Mouse (Mus musculus) limb, embryonic 15.5 days (tissue): ENCODE measurements around the gene Rest. TPM values are rescaled to one million over a fixed set of nuclear protein-coding genes. Genes with fewer than 3 reads are reported as not detected.
A peak's percentile ranks its signal among the peaks of the same experiment; 100 is the strongest.

ENCODE experiments used
- ATAC-seq: fragments of 200-750 bp; cut with Nextera tagmentation; 2 replicates; pipeline ENCODE4 v1.8.0; 2017; ENCODE audit warnings: low read depth, moderate TSS enrichment; ENCODE audit not compliant: insufficient number of reproducible peaks, low FRiP score, low TSS enrichment
- H3K27ac ChIP-seq: fragments of 300-500 bp; sonication (generic); 2 replicates; pipeline ENCODE4 v1.5.1; 2015; ENCODE audit warnings: moderate library complexity, mild to moderate bottlenecking, inconsistent platforms
- H3K27me3 ChIP-seq: fragments of 300-500 bp; sonication (generic); 2 replicates; pipeline ENCODE4 v1.6.1; 2015; ENCODE audit warnings: inconsistent platforms
- H3K36me3 ChIP-seq: fragments of 300-500 bp; sonication (generic); 2 replicates; pipeline ENCODE4 v1.6.1; 2015; ENCODE audit warnings: inconsistent platforms
- H3K4me1 ChIP-seq: fragments of 300-500 bp; sonication (generic); 2 replicates; pipeline ENCODE4 v1.6.1; 2015; ENCODE audit warnings: inconsistent platforms
- H3K4me2 ChIP-seq: fragments of 300-500 bp; sonication (generic); 2 replicates; pipeline ENCODE4 v1.6.1; 2015; ENCODE audit warnings: mild to moderate bottlenecking, inconsistent platforms
- H3K4me3 ChIP-seq: fragments of 300-500 bp; sonication (generic); 2 replicates; pipeline ENCODE4 v1.5.1; 2015; ENCODE audit warnings: mild to moderate bottlenecking, inconsistent platforms
- H3K9ac ChIP-seq: fragments of 300-500 bp; sonication (generic); 2 replicates; pipeline ENCODE4 v1.6.1; 2015; ENCODE audit warnings: inconsistent platforms
- H3K9me3 ChIP-seq: fragments of 300-500 bp; sonication (generic); 2 replicates; pipeline ENCODE4 v1.6.1; 2016; ENCODE audit warnings: inconsistent platforms
- WGBS: fragments of 180-500 bp; shearing (Covaris S2); methylation state at CpG from one replicate; pipeline ENCODE4 v1.1.7; 2015; 5-methylcytosine and 5-hydroxymethylcytosine counted together
- polyA plus RNA-seq: library from polyadenylated mRNA; unstranded; fragments of >200 nt; fragmentation: Nextera tagmentation; extraction: Ambion mirVana; gene quantifications from 2 replicates; pipeline ENCODE4 v1.2.1, GENCODE M21; 2015

Gene Rest
- polyA plus RNA-seq, 1 experiment from 2014 or later: 37.6 TPM

DNA sequence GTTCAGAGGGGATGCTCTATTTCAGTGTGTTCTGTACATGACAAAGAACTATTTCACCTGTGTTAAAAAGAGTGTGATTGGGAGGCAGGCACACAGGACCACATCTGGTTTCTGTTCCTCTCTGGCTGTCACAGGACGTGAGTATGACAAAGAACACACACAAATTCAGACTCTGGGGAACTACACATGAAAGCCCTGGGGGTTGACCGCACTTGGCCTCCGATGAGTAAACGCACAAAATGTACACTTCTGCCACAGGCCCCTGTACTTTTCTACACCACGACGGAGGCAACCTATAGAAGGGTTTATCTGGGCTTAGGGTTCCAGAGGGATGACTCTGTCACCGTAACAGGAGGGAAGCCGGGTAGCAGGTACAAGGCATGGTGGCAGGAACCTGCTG is 24.4 kb downstream of the Rest start:
- H3K27ac ChIP-seq: no peak overlapping the region
- 64% methylated on average over 8 of the region's 8 CpGs for WGBS
- H3K27me3 ChIP-seq: no peaks in the 10 kb centered on the region
- H3K4me2 ChIP-seq: no peak overlapping the region
- H3K36me3 ChIP-seq: peaks cover 77% of the 10 kb centered on the region
- no peaks in the 10 kb centered on the region for H3K9me3 ChIP-seq
- H3K9ac ChIP-seq: no peak overlapping the region
- no peak overlapping the region for H3K4me3 ChIP-seq
- H3K4me1 ChIP-seq: no peaks in the 10 kb centered on the region
- no peak for ATAC-seq

DNA sequence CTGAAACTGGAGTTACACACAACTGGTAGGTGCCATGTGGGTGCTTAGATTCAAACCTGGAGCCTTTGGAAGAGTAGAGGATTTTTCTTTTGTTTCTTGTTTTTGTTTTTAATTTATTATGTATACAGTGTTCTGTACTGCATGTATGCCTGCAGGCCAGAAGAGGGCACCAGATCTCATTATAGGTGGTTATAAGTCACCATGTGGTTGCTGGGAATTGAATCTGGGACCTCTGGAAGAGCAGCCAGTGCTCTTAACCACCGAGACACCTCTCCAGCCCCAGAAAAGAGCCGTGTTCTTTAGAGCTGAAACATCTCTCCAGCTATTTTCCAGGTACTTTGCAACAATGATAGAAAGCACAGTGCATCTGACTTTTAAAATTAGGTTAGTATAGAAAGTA is 25.3 kb downstream of the Rest start:
- Histone ChIP-seq H3K9ac (no peak overlapping the region), H3K9me3 (no peaks in the 10 kb centered on the region), H3K4me1 (no peaks in the 10 kb centered on the region), H3K27me3 (no peaks in the 10 kb centered on the region), H3K36me3 (peaks cover 83% of the 10 kb centered on the region), H3K27ac (no peak overlapping the region), H3K4me3 (no peak overlapping the region), H3K4me2 (no peak overlapping the region)
- 94% methylated on average over 2 of the region's 2 CpGs for WGBS
- no peak for ATAC-seq

DNA sequence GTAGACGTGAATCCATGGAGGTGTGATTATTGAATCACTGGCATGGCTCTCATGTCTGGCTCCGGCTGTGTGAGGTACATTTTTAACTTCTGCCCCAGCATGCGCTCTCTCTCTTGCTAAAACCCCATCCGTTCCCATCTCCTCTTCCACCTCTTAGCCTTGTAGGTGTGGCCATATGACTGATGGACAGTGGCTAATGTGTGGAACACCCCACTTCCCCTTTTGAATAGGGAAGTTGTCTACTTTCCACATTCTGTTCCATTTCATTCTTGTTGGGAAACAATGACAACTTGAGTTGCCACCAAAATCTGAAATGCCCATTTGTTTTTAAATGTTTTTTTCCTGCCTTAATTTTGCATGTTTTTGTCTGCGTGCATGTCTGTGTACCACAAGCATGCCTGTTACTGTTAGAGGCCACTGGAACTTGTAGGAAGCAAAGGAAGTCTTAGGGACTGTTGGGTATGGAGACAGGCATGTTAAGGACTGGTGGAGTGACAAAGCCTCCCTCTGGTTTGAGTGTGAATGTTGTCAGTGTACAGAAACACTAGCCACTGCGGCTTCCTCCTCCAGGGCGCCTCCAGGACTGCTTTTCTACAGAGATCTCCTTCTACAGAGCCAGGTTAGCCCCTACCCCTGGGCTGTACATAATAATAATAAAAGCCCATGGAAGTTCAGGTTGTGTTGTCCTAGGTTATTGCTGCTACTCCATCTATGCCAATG is 27.7 kb downstream of the Rest start:
- H3K27me3 ChIP-seq: no peaks in the 10 kb centered on the region
- 89% methylated on average over 7 of the region's 7 CpGs for WGBS

DNA sequence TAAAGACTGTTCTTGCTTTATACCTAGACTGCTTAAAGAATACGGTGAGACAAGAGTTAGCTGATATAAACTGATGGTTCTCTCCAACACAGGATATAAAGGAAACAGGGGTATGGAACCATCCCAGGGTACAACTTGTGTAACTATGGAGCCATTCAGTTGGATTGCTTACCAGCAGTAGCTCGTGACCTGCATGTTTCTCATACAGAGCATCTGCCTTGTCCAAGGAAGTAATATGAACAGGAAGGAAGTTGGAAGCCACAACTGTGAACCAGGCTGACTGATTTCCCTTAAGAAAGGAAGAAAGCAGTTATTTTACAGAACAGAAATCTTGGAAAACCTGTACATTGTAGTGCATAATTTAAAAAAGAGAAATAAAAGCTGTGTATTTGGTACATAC is 34.2 kb downstream of the Rest start:
- no peak overlapping the region for H3K27ac ChIP-seq
- no peak overlapping the region for H3K4me2 ChIP-seq
- no peak overlapping the region for H3K4me3 ChIP-seq
- H3K27me3 ChIP-seq: no peaks in the 10 kb centered on the region
- no peaks in the 10 kb centered on the region for H3K9me3 ChIP-seq
- no peak overlapping the region for H3K9ac ChIP-seq
- H3K4me1 ChIP-seq: no peaks in the 10 kb centered on the region
- 85% methylated on average over 2 of the region's 2 CpGs for WGBS
- H3K36me3 ChIP-seq: peaks cover 53% of the 10 kb centered on the region
- no peak for ATAC-seq

More for the DNA sequence above, 27.7 kb downstream of the Rest start:
- Histone ChIP-seq H3K36me3 (peaks cover 79% of the 10 kb centered on the region), H3K4me3 (no peak overlapping the region), H3K4me2 (no peak overlapping the region), H3K27ac (no peak overlapping the region), H3K4me1 (no peaks in the 10 kb centered on the region), H3K9me3 (no peaks in the 10 kb centered on the region), H3K9ac (no peak overlapping the region)
- no peak for ATAC-seq

DNA sequence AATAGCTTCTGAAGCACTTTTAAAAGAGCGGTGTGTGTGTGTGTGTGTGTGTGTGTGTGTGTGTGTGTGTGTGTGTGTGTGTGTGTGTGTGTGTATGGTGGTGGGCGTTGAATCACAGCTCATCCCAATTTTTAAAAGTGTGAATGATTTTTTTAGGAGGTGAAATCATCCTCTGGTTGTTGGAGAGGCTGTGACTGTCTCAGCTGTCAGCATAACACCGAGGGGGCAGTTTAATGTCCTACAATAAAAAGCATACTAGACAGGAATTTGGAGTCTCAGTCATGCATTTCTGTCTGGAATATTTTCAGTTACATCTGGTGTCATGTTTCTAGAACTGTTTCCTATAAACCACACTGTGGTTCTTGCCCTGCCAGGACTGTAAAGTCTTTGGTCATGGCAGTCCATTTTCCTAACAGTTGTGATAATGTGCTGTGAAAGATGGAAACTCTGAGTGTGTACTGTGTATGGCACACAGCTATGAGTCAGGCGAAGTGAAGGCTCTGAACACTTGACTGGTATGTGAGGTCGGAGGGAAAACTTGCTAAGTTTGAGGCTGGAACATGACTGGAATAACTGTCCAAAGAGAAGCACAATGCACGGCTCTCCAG is 36.1 kb downstream of the Rest start:
- ATAC-seq: peak; percentile 79
- Histone ChIP-seq H3K9ac (no peak overlapping the region), H3K4me1 (no peaks in the 10 kb centered on the region), H3K4me3 (no peak overlapping the region), H3K27me3 (no peaks in the 10 kb centered on the region), H3K4me2 (no peak overlapping the region), H3K9me3 (no peaks in the 10 kb centered on the region), H3K36me3 (peaks cover 49% of the 10 kb centered on the region), H3K27ac (no peak overlapping the region)
- 70% methylated on average over 6 of the region's 6 CpGs for WGBS

DNA sequence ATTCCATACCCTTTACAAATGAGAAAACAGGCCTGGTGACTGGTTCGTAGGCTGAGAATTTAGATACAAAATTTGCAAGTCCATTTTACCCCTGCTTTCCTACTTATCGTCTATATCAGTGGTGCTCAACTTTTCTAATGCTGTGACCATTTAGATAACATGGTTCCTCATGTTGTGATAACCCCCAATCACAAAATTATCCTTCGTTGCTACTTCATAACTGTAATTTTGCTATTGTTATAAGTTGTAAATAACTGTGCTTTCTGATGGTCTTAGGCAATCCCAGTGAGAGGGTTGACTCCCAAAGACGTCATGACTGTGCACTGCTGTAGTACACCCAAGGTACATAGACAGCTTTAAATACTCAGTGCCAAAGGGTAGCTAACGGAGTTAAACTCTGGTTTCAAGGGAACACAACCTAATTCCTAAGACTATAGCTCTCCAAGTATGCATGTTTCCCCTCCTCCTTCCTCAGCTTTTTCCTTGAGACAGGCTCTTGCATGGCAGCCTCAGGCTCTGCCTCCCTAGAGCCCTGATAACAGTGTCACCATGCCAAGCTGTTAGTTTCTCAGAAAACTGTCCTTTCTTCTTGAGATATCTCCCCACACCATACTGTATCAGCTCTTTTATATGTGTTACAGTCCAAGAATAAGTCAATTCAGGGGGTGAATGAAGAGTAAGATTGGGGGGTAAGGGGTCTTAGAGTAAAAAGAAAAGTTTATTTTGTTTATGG is 42.7 kb downstream of the Rest start:
- Histone ChIP-seq H3K27me3 (no peaks in the 10 kb centered on the region), H3K4me1 (peaks cover 24% of the 10 kb centered on the region), H3K36me3 (peaks cover 25% of the 10 kb centered on the region), H3K4me2 (peak overlapping the region; percentile 98), H3K9me3 (no peaks in the 10 kb centered on the region), H3K9ac (no peak overlapping the region), H3K27ac (no peak overlapping the region), H3K4me3 (peak overlapping the region; percentile 87)
- 76% methylated on average over 5 of the region's 5 CpGs for WGBS
- no peak for ATAC-seq

DNA sequence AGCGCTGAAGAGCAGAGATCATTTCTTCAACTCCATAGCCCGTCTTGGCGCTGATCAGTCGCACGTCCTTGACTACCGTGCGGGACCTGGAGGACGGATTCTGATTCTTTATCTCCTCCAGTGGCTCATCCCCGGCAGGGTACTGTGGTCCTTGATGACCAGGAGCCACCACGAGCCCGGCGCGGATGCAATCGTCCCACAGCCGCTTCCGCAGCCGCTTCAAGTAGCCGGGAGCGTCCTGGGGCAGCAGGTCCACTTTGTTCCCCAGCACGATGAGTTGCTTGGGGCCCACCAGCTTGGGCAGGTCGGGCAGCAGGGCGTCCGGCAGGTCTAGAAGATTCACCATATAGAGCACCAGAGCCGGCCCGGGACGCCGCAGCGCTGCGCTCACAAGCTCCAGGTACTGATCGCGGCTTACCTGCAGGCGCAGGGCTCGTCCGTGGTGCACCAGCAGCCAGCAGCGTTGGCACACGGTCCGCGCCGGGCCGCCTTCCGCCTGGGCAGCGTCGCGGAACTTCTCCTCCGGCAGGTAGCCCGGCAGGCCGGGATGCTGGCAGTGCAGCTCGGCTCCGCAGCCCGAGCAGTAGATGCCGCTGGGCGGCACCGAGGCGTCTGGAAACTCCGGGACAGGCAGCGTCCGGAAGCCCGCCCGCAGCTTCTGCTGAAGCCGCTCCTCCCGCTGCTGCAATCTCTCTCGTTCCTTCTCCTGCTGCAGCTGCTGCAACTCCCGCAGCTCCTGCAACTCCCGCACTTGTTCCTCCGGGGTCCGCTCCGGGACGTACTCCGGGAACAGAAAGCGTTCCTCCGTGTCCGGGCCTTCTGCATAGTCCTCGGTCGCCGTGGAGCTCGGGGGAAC is 44.0 kb downstream of the Rest start:
- H3K27ac ChIP-seq: 0 out of 2 replicates have a peak overlapping the region, but pooled peaks have one; percentile 33
- peaks cover 31% of the 10 kb centered on the region for H3K36me3 ChIP-seq
- no peaks in the 10 kb centered on the region for H3K9me3 ChIP-seq
- peak overlapping the region; percentile 98 for H3K4me2 ChIP-seq
- H3K9ac ChIP-seq: peak overlapping the region; percentile 72
- no peaks in the 10 kb centered on the region for H3K27me3 ChIP-seq
- under 1% methylated on average over 76 of the region's 76 CpGs for WGBS
- no peak; the same call in 1 of the 2 replicates for ATAC-seq
- peak overlapping the region; percentile 87 for H3K4me3 ChIP-seq
- H3K4me1 ChIP-seq: peaks cover 24% of the 10 kb centered on the region

DNA sequence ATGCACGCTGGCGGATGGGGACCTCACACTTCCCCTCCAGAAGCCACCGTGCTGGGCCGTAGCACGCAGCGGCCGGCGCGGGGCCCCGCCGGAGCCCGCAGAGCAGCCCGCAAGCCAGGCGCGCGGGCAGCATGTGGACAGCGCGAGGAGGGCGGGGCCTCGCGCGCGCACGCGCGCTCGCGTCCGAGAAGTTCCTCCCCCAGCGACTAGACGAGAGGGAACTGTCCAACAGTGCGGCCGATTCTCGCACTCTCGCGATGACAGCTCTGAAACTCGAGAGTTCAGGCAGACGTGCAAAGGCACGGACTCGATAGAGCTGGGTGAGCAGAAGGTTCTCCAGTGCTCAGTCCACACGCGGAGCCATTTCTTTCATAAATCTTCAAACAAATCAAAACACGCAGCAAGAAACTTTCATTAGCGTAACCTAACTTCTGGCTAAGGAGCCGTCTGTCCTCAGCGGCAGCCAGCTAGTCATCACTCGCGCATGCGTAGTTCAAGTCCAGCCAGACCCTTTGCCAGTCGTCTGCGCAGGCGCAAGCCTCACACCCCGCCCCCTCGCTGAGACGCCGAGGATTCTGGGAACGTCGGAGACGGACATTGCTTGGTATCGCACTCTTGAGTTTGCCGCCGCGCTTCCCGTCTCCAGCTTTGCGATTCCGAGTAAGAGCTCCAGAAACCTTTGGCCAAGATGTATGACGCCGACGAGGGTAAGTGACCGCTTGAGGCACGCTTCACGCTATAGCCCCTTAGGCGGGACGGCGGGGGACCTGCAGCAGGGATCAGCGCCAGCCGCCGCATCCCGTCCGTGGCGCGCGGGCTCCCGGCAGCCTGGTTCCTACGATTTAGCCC is 44.9 kb downstream of the Rest start, which contains the start of the genes Noa1 and Polr2b:
Gene Noa1, minus strand, starts transcription at position 161 of the 849 bp plus-strand sequence.
Gene Polr2b, plus strand, starts transcription at position 224 of the 849 bp plus-strand sequence.
- WGBS: under 1% methylated on average over 85 of the region's 85 CpGs
- Histone ChIP-seq H3K9ac (peak within 1 kb of the TSS; percentile 84), H3K27ac (peak within 1 kb of the TSS; percentile 97), H3K9me3 (no peaks in the 10 kb centered on the region), H3K4me3 (peak within 1 kb of the TSS; percentile 87), H3K4me1 (peaks cover 24% of the 10 kb centered on the region), H3K36me3 (peaks cover 38% of the 10 kb centered on the region), H3K27me3 (no peaks in the 10 kb centered on the region), H3K4me2 (peak within 1 kb of the TSS; percentile 98)
- peak; percentile 95 for ATAC-seq

DNA sequence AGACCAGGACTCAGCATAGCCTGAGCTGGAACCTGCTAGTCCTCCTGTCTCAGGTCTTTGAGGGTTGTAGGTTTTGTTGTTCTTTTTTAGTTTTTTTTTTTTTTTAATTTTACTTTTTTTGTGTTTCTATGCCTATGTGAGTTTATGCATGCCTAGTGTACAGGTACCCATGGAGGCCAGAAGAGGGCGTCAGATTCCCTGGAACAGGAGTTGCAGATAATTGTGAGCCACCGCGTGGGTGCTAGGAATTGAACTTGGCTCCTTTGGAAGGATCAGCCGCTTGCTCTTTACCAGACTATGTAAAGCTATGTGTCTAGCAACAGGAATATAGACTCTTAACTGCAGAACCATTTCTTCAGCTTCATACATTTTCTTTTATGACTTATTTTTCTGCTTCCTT is 48.9 kb downstream of the Rest start:
- 92% methylated on average over 4 of the region's 4 CpGs for WGBS
- no peak for ATAC-seq

DNA sequence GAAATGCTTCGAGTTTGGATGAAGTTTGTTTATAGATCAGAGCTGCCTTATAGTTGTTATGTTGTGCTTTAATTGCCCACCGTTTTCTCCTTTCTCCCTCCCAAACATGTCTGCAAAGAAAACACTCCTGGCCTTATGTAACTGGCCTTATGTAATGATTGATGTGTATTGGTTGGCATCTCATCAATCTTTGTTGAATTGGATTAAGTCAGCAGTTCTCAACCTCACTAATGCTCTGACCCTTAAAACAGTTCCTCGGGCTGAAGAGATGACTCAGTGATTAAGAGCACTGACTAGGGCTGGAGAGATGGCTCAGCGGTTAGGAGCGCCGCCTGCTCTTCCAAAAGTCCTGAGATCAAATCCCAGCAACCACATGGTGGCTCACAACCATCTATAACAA is 49.7 kb downstream of the Rest start:
- no peak for ATAC-seq
- Histone ChIP-seq H3K9ac (no peak overlapping the region), H3K4me2 (no peak overlapping the region), H3K4me3 (no peak overlapping the region), H3K36me3 (peaks cover 51% of the 10 kb centered on the region), H3K4me1 (peaks cover 9% of the 10 kb centered on the region), H3K27me3 (no peaks in the 10 kb centered on the region), H3K9me3 (no peaks in the 10 kb centered on the region), H3K27ac (no peak overlapping the region)
- 90% methylated on average over 6 of the region's 6 CpGs for WGBS

More for the DNA sequence above, 48.9 kb downstream of the Rest start:
- peaks cover 11% of the 10 kb centered on the region for H3K4me1 ChIP-seq
- H3K4me2 ChIP-seq: no peak overlapping the region
- H3K9ac ChIP-seq: no peak overlapping the region
- H3K36me3 ChIP-seq: peaks cover 47% of the 10 kb centered on the region
- H3K27ac ChIP-seq: no peak overlapping the region
- H3K27me3 ChIP-seq: no peaks in the 10 kb centered on the region
- H3K4me3 ChIP-seq: no peak overlapping the region
- H3K9me3 ChIP-seq: no peaks in the 10 kb centered on the region

DNA sequence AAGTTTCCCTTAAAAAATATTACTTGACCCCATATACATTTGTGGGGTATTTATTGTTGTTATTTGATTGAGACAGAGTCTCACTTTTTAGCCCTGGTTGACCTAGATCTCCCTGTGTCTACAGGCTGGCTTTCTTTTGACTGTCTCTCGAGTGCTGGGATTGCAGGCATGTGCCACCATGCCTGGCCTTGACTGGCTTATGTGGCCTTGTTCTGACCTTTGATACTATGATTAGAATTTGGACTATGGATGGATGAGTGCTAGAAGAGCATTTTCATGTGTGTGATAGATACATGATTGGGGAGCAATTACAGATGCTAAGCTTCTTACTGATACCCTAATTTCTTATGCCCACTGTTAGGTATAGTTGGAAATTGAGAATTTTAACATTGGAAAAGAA is 59.6 kb downstream of the Rest start:
- no peak overlapping the region for H3K27ac ChIP-seq
- peaks cover 85% of the 10 kb centered on the region for H3K36me3 ChIP-seq
- no peaks in the 10 kb centered on the region for H3K9me3 ChIP-seq
- no peak overlapping the region for H3K9ac ChIP-seq
- WGBS: 85% methylated on average over 1 of the region's 1 CpGs
- H3K27me3 ChIP-seq: no peaks in the 10 kb centered on the region
- no peak overlapping the region for H3K4me2 ChIP-seq
- H3K4me3 ChIP-seq: no peak overlapping the region
- no peak for ATAC-seq
- no peaks in the 10 kb centered on the region for H3K4me1 ChIP-seq
